Mouse (Mus musculus): ENCODE data around the gene Dennd2a. TPM values are rescaled to one million over a fixed set of nuclear protein-coding genes. Genes with fewer than 3 reads are reported as not detected.
A peak's percentile ranks its signal among the peaks of the same experiment; 100 is the strongest.

The Dennd2a gene
- polyA plus RNA-seq, 1 experiment from 2014 or later: 52.7 TPM

GRCm38 (mm10) chr6:39526797-39527196 is 30.9 kb downstream of the Dennd2a start:
- no peak for ATAC-seq
- in situ Hi-C loops (cut with MboI; ENCODE audit: low pct_unique_long_range_greater_than_20kb): no loop called here
- no peak for TF ChIP-seq CTCF (IDR thresholded peaks at IDR 0.05)
- no peak for DNase-seq (ENCODE audit: low read depth, low spot score)
- POLR2A ChIA-PET: no interaction called here
- CTCF ChIA-PET: no interaction called here
- H3K27me3 ChIP-seq: no peaks in the 10 kb centered on the region

DNA sequence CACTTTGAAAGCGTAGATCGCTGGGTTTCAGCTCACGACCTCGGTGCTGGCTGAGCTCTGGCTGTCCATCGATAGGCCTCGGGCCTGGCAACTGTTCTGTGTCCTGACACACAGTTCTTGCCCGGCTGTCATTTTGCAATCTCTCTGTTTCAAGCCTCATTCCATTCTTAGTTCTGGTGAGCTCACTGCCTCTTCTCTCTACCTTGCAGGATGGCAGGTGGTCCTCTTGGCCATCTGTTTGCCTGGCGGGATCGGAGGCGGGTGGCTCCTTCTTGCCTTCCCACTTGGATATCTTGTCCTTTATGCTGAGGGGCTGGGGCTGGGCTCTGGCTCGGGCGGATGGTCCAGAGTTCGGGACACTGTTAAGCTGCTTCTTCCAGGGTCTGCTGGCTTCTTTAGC is 34.5 kb downstream of the Dennd2a start:
- in situ Hi-C loops (cut with MboI; ENCODE audit: low pct_unique_long_range_greater_than_20kb): no loop called here
- no peak for DNase-seq (ENCODE audit: low read depth, low spot score)
- no peak for TF ChIP-seq CTCF (IDR thresholded peaks at IDR 0.05)
- ChIA-PET CTCF (no interaction called here), POLR2A (interaction anchor here (1.0 kb wide), 1 partner anchor 34 kb away, joined by 4 read pairs; no protein-coding TSS in a partner anchor)
- H3K27me3 ChIP-seq: no peaks in the 10 kb centered on the region
- ATAC-seq: no peak

GRCm38 (mm10) chr6:39522425-39522824 is 35.2 kb downstream of the Dennd2a start:
- ChIA-PET CTCF (no interaction called here), POLR2A (interaction anchor here (1.0 kb wide), 1 partner anchor 34 kb away, joined by 4 read pairs; no protein-coding TSS in a partner anchor)
- DNase-seq (ENCODE audit: low read depth, low spot score) (no peak), ATAC-seq (no peak)
- TF ChIP-seq CTCF (IDR thresholded peaks at IDR 0.05): no peak
- in situ Hi-C loops (cut with MboI; ENCODE audit: low pct_unique_long_range_greater_than_20kb): no loop called here
- no peaks in the 10 kb centered on the region for H3K27me3 ChIP-seq

- no peak for TF ChIP-seq CTCF (IDR thresholded peaks at IDR 0.05)
- ChIA-PET POLR2A (interaction anchor here (0.7 to 0.9 kb wide), 2 partner anchors 41 to 123 kb away, joined by 3 read pairs; no protein-coding TSS in a partner anchor), CTCF (interaction anchor here (1.3 kb wide), 1 partner anchor 45 kb away, joined by 3 read pairs; no protein-coding TSS in a partner anchor)
- no peaks in the 10 kb centered on the region for H3K27me3 ChIP-seq
- ATAC-seq (peak; percentile 90), DNase-seq (ENCODE audit: low read depth, low spot score) (peak; percentile 77)
- in situ Hi-C loops (cut with MboI; ENCODE audit: low pct_unique_long_range_greater_than_20kb): no loop called here
These were observed 41.9 kb downstream of the Dennd2a start for GRCm38 (mm10) chr6:39515739-39516131.

DNA sequence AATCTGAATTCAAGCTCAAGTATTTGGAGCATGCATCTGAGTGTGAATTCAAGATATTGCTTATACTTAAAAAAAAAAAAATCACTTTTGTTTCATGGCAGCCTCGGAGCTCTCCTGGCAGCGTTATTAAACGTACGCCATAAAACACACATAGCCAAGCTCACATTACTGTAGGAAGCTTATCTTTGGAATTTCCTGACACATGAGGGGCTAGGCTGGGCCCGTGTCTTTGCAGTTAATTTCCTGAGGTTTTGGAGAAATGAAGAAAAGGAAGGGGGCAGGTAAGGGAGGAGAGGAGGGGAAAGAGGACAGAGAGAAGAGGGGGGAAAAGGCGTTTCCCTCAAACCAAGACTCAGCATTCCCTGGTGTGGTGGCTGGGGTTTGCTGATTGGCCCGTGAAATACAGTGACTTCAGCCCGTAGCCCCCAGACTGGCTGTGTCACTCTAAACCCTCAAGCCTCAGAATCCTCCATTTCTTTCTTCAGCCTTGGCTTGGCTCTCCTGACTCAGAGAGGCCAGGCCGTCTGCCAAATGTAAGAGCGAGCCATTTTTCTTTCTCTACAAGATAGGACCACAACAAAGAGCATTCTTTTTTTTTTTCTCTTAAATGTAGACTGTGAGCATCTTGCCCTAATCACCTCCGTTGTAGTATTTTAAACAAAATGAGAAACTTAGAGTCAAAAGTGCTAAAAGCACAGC is 42.5 kb downstream of the Dennd2a start:
- DNase-seq (ENCODE audit: low read depth, low spot score) (no peak), ATAC-seq (peak; percentile 42)
- no peaks in the 10 kb centered on the region for H3K27me3 ChIP-seq
- TF ChIP-seq CTCF (IDR thresholded peaks at IDR 0.05): no peak
- ChIA-PET POLR2A (interaction anchor here (0.7 to 1.0 kb wide), 4 partner anchors 42 to 1384 kb away, joined by 3 read pairs; no protein-coding TSS in a partner anchor), CTCF (interaction anchor here (0.9 to 1.3 kb wide), 6 partner anchors 10 to 58 kb away, joined by 3 to 5 read pairs (median 3); no protein-coding TSS in a partner anchor)
- in situ Hi-C loops (cut with MboI; ENCODE audit: low pct_unique_long_range_greater_than_20kb): no loop called here

GRCm38 (mm10) chr6:39503476-39503875 is 54.2 kb downstream of the Dennd2a start:
- POLR2A ChIA-PET: no interaction called here
- TF ChIP-seq CTCF (IDR thresholded peaks at IDR 0.05): no peak
- in situ Hi-C loops (cut with MboI; ENCODE audit: low pct_unique_long_range_greater_than_20kb): no loop called here
- no peak for DNase-seq (ENCODE audit: low read depth, low spot score)
- CTCF ChIA-PET: interaction anchor here (1.1 to 1.4 kb wide), 2 partner anchors 41 to 50 kb away, joined by 3 read pairs; no protein-coding TSS in a partner anchor
- no peaks in the 10 kb centered on the region for H3K27me3 ChIP-seq
- ATAC-seq: no peak

DNA sequence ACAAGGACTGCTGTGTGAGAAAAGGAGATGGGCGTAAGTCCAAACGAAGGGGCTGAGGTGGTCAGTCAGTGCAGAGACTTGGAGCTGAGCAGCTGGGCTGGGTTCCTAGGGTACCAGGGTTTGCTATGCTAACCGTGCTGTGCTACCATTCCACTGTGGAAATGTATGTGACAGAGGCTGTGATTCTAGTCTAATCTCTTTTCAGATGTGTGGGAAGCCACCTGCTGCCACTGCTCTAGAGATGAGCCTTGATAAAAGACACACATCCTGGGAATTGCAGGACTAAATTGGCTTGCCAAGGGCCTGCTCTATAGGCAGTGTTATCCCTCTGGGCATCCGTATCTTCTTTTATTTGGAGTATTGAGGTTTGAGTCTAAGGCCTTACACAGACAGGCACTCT is 60.5 kb downstream of the Dennd2a start:
- DNase-seq (ENCODE audit: low read depth, low spot score) (no peak), ATAC-seq (no peak)
- CTCF ChIA-PET: interaction anchor here (1.6 kb wide), 1 partner anchor 29 kb away, joined by 3 read pairs; no protein-coding TSS in a partner anchor
- POLR2A ChIA-PET: no interaction called here
- TF ChIP-seq CTCF (IDR thresholded peaks at IDR 0.05): no peak
- in situ Hi-C loops (cut with MboI; ENCODE audit: low pct_unique_long_range_greater_than_20kb): no loop called here
- H3K27me3 ChIP-seq: no peaks in the 10 kb centered on the region

- ATAC-seq: peak; percentile 83
- in situ Hi-C loops (cut with MboI; ENCODE audit: low pct_unique_long_range_greater_than_20kb): no loop called here
- TF ChIP-seq CTCF (IDR thresholded peaks at IDR 0.05): no peak
- POLR2A ChIA-PET: no interaction called here
- CTCF ChIA-PET: interaction anchor here (0.9 to 2.5 kb wide), 3 partner anchors 30 to 74 kb away, joined by 3 to 6 read pairs (median 3); no protein-coding TSS in a partner anchor
- no peaks in the 10 kb centered on the region for H3K27me3 ChIP-seq
- DNase-seq (ENCODE audit: low read depth, low spot score): peak; percentile 83
These were observed 64.4 kb downstream of the Dennd2a start for GRCm38 (mm10) chr6:39493129-39493714.

DNA sequence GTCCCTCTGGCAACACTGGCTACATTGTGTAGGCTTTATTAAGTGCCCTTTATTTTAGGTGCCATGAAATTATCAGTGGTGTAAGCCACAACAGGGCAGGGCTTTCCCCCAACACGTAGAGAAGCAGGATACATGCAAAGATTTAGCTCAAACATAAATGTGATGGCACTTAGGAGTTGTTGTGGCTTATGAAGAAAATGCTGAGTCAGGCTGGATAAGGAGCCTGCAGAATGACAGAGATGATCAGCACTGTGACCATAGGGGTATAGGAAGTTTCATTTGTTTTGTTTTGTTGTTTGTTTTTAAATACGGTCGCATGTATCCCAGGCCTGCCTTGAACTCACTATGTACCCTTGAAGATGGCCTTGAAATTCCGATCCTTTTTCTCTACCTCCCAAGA is 65.5 kb downstream of the Dennd2a start:
- H3K27me3 ChIP-seq: no peaks in the 10 kb centered on the region
- POLR2A ChIA-PET: no interaction called here
- CTCF ChIA-PET: interaction anchor here (1.4 to 2.5 kb wide), 3 partner anchors 14 to 55 kb away, joined by 3 to 6 read pairs (median 4); no protein-coding TSS in a partner anchor
- in situ Hi-C loops (cut with MboI; ENCODE audit: low pct_unique_long_range_greater_than_20kb): no loop called here
- no peak for ATAC-seq
- TF ChIP-seq CTCF (IDR thresholded peaks at IDR 0.05): no peak
- no peak for DNase-seq (ENCODE audit: low read depth, low spot score)

DNA sequence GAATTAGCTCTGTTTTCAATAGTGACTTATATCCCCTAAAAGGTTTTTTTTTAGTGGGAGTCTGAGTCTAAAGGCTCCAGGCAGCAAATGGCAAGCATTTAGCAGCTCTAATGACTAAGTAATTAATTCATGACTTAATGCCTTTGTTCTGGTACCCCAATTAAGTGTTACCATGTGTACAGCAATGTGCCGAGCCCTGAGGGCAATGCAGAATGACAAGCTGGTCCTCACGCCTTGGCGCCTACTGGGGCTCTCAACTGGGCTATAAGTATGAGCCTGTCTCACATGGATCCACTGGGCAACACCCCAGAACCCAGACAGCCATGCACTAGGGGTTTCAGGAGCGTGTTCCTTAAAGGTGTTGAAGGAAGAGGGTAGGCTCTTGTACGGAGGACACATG is 66.5 kb downstream of the Dennd2a start:
- ATAC-seq: no peak
- no peak for DNase-seq (ENCODE audit: low read depth, low spot score)
- no peaks in the 10 kb centered on the region for H3K27me3 ChIP-seq
- TF ChIP-seq CTCF (IDR thresholded peaks at IDR 0.05): no peak
- ChIA-PET CTCF (interaction anchor here (0.8 to 1.7 kb wide), 3 partner anchors 13 to 71 kb away, joined by 3 to 4 read pairs (median 3); no protein-coding TSS in a partner anchor), POLR2A (interaction anchor here (0.8 kb wide), 1 partner anchor 10 kb away, joined by 3 read pairs; no protein-coding TSS in a partner anchor)
- in situ Hi-C loops (cut with MboI; ENCODE audit: low pct_unique_long_range_greater_than_20kb): no loop called here

GRCm38 (mm10) chr6:39488292-39488691 is 69.4 kb downstream of the Dennd2a start:
- no peaks in the 10 kb centered on the region for H3K27me3 ChIP-seq
- in situ Hi-C loops (cut with MboI; ENCODE audit: low pct_unique_long_range_greater_than_20kb): no loop called here
- no peak for DNase-seq (ENCODE audit: low read depth, low spot score)
- ATAC-seq: no peak
- CTCF ChIA-PET: interaction anchor here (0.8 to 1.4 kb wide), 3 partner anchors 9 to 79 kb away, joined by 3 read pairs; no protein-coding TSS in a partner anchor
- no peak for TF ChIP-seq CTCF (IDR thresholded peaks at IDR 0.05)
- POLR2A ChIA-PET: no interaction called here

Measured in Patski (cell line).